Mouse (Mus musculus) lung, postnatal 0 days (tissue): Measurements from ENCODE around the gene Eps15l1.

Experiments
- CTCF ChIP-seq: IDR thresholded peaks from 2 replicates; pipeline ENCODE4 v1.5.1; 2016; ENCODE audit warnings: antibody characterized with exemption, mild to moderate bottlenecking
- EP300 ChIP-seq: IDR thresholded peaks from 2 replicates; pipeline ENCODE4 v1.6.1; 2016; ENCODE audit warnings: antibody characterized with exemption, mild to moderate bottlenecking, control low read depth

- no peak for TF ChIP-seq CTCF
- TF ChIP-seq EP300, result no peak
Observed at GRCm38 (mm10) chr8:72296561-72296960, 124.7 kb downstream of the Eps15l1 start.
